Mouse (Mus musculus) c-Kit-negative CD71-positive TER-119-positive erythroid progenitor cells, embryonic 14.5 days (primary cell): ENCODE measurements around the gene Ankrd11.

ENCODE experiments used
- DNase-seq: peaks from one replicate; pipeline ENCODE4 v3.0.0-alpha.2; 2013; ENCODE audit warnings: low read depth, low spot score

The Ankrd11 gene

GRCm38 (mm10) chr8:122898018-122898417 is 144.1 kb downstream of the Ankrd11 start:
- no peak for DNase-seq

- DNase-seq, result no peak
Observed at GRCm38 (mm10) chr8:122897200-122897599, 144.9 kb downstream of the Ankrd11 start.

GRCm38 (mm10) chr8:122896317-122896716 is 145.8 kb downstream of the Ankrd11 start:
- no peak for DNase-seq

DNA sequence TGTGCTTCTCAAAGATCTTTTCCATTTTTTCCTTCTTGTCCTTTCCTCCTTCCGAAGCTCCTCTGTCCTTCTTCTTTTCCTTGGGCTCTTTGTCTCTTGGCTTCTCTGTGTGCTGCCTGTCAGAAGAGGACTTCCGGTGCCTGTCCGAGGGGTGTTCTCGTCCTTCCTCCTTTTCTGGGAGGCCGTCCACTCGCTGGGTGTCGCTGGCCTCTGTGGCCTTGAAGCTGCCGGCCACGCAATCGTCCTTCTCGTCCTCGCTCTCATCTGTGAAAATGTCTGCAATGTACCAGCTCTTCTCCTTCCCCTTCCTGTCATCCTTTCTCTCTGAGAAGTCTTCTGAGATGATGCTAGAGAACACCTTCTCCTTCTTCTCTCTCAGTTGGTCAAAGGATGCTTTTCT is 148.6 kb downstream of the Ankrd11 start:
- DNase-seq, result no peak

DNA sequence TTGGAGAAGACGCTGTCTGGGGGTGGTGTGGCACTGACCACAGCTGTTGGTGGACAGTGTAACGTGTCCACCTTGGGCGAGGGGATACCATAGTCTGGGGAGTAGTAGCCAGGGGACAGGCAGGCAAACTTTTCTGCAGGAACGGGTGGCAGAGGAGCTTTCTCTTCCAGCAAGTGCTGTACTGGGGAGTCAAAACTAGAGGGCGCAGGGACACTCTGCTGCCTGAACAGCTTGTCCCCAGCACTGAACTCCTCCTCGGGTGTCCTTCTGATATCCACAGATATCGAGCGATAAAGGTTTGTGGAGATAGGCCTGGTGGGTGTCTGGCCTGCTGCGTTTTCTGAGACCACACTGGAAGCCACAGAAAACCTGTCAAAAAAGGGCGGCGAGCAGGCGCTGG is 150.6 kb downstream of the Ankrd11 start:
- DNase-seq, result no peak

- no peak for DNase-seq
Observed at GRCm38 (mm10) chr8:122883671-122884070, 158.4 kb downstream of the Ankrd11 start.

DNA sequence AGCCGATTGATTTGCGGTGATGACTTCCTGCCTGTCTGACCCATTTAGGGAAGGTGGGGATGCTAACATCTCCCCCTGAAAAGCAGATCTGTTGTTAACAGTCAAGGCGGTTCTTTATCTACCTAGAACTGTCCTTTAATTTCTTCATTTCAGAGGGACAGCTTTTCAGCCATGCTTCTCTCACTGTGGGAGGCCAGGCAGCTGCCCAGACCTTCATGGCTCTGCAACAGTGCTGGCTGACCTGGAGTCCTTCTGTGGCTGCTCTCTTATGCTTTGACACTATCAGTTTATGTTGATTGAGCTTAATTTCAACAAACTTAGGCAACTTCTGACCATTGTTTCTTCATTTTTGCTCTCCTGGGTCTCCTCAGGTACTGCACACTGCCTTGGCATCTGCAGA is 161.8 kb downstream of the Ankrd11 start:
- DNase-seq, result no peak

DNA sequence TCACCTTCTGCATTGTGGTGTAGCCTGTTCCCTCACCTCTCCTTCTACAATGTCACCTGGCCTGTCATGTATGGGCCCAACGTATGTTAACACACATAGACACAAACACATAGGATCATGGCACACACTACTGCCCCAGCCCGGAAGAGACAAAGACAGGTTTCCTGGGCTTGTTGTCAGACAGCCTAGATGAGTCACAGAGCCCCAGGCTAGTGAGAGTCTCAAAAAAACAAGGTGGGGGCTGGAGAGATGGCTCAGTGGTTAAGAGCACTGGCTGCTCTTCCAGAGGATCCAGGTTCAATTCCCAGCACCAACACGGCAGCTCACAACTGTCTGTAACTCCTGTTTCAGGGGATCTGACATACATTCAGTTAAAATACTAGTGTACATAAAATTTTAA is 163.8 kb downstream of the Ankrd11 start:
- no peak for DNase-seq

DNA sequence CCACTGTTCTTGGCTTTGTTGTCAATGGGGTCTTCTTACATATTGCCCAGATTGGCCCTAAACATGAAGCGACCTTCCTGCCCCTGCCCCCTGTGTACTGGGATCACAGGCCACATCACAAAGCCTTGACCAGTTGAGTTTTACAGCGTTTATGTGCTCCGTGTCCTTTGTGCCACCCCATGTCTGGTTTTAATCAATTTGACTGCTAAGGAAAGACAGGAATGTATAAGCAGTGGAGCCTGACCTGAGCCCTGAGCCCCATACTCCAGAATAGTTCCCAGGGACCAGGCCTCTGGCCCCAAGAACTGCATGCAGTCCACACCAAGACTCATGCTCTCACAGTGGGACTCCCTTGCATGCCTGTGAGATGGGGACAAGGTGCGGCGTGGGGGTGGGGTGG is 166.9 kb downstream of the Ankrd11 start:
- DNase-seq, result no peak

DNA sequence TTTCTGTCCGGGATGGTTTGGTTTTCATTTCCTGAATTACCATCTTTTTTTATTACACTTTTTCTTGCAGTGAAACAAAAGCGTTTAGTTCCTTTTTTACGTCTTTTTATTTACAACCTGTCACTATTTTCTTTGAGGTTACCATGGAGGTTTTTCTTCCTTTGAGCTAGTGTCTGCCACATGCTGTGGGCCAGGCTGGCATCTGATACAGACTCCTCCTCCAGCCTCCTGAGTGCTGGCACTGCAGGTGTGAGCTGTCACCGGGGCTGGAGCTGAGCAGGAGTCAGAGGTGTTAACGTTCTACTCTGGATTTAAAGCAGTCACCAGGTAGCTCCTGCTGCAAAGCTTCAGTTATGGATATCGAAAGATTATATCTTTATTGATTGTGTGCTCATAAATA is 168.9 kb downstream of the Ankrd11 start:
- no peak for DNase-seq

- DNase-seq, result no peak
Observed at GRCm38 (mm10) chr8:122871663-122872062, 170.4 kb downstream of the Ankrd11 start.

DNA sequence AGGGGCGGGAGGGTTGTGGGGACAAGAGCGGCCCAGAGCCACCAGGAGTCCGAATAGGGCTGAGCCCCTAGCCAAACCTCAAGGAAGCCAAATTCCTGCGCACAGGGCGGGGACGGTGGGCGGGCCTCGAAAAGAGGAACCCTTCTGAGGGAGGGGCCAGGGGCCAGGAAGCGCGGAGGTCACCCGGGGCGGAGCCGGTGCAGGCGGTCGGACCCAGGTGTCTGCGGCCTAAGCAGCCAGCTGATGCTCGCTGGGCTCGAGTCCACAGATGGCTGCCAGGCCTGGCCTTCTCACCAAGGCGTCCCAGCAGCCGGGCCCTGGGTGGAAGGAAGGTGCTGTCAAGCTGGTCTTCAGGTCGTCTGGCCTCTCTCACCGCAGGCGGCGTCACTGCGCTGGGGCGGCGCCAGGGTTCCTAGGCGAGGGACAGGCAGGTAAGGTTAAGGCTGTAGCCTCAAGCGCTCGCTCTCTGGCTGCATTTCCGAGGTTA is 171.7 kb downstream of the Ankrd11 start:
- no peak for DNase-seq

DNA sequence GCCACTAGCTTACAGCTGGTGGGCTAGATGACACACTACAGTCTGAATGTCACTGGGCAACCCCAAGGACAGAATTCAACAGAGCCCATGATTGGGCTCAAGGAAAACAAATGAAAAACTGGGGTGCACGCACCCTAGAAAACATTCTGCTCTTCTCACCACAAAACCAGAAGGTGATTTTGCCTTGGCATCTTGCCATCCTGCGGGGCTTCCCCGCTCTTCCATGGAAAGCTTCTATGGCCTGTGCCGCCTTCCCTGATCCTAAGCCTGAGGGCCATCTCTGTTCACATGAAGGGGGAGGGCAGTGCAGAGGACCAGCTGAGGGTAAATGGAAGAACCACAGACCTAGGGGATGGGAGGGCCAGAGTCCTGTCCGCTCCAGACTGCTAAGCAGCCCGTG is 174.1 kb downstream of the Ankrd11 start:
- DNase-seq, result no peak

GRCm38 (mm10) chr8:122866231-122866630 is 175.8 kb downstream of the Ankrd11 start:
- no peak for DNase-seq

DNA sequence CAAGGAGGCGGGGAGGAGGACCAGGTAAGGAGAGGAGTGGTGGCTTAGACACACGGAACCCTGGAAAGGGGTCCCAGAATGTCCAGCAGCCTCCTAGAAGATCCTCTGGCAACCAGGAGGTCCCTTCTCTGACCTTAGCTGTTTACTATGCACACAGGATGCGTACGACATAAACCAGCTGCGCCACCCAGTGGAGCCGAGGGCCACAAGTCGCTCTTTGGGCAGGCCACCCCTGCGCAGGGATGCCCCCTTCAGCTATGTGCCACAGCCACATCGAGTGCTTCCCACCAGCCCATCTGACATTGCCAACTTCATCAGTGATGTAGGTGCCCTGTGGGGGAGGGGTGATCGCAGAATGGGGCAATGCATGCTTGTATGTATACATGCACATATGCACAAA is 176.6 kb downstream of the Ankrd11 start:
- no peak for DNase-seq

DNA sequence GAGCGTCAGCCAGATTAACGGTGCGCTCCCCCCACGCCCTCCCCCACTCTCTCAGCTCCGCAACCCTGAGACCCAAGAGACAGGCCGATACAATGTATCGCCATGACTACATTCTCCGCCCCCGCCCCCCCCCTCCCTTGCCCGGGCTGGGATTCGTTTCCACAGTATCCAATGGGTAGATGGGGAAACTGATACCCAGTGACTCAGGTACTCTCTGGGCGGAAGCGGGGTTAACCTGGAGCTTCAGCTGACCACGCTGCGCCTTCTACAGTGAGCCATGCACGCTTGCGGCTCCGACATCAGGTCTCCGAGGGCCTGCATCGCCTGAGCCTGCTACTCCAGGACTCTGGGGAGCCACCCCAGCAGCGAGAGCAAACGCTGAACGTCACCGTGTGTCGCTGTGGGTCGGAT is 177.4 kb downstream of the Ankrd11 start:
- no peak for DNase-seq

GRCm38 (mm10) chr8:122859843-122860242 is 182.2 kb downstream of the Ankrd11 start:
- no peak for DNase-seq

GRCm38 (mm10) chr8:122856288-122856687 is 185.8 kb downstream of the Ankrd11 start:
- DNase-seq, result no peak

DNA sequence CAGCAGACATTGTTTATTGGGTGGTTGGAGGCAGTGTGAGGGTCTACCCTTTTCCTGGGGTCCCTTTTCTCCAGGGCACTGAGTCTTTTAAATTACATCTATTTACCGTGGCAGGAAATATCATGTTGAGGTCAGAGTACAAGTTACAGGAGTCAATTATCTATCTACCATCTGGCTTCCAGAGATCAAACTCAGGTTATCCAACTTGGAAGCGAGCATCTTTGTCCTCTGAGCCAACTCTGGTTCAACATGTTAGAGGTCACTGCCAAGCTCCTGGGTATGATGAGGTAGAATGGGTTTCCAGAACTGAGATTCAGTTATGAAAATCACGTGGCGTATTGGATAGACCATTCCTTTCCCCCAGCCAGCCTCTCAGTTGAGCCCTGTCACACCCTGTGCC is 187.0 kb downstream of the Ankrd11 start:
- no peak for DNase-seq

DNA sequence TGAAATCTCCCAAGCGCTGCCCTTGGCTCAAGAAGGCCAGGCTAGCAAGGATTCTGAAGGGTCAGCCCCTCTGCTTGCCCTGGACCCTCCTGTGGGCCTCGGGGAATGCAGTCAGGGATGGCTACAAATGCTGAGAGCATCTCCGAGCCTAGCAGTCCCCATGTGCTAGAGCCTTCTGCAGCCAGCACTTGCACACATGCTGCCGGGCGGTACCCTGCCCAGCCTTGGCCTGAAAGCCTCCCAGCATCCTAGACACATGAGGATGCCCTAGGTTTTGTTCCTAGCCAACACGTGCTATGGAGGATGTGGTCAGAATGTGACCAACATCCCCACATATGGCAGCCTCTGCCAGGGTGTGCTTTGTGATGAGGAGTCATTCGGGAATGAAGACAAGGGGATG is 187.7 kb downstream of the Ankrd11 start:
- no peak for DNase-seq

DNA sequence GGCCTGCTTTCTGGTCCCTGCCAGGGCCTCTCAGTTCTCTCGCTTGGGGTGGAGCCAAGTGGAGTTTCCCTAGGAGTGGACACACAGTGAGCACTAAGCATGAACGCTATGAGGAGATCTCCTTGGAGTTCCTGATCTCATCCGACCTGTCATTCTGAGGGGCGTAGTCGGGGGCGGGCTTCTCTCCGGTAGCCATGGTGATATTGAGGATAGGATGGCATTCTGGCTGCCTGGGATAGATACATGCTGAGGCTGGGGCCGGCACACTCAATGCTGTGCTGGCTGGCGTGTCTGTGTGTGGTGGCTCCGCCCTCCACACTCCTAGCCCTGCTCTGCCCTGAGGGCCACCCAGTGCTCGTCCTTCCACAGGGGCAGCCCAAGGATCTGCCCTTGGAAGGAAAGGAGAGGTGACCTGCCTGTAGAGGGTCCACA is 188.7 kb downstream of the Ankrd11 start:
- DNase-seq, result no peak

DNA sequence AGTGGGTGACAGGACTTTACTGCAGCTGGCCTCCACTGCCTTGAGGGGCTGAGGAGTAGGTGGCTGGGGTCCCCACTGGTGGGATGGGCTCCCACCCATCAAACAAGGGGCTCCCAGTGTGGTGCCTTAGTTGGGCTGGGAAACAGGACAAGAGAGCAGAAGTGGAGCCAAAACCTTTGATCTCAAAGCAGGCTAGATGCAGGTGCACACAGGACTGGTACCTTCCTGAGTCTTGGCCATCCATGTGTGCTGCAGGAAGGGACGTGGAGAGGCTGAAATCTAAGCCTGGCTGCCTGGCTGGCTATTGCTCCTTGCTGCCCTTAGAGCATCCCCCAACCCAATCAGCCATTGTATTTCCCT is 189.6 kb downstream of the Ankrd11 start:
- no peak for DNase-seq

DNA sequence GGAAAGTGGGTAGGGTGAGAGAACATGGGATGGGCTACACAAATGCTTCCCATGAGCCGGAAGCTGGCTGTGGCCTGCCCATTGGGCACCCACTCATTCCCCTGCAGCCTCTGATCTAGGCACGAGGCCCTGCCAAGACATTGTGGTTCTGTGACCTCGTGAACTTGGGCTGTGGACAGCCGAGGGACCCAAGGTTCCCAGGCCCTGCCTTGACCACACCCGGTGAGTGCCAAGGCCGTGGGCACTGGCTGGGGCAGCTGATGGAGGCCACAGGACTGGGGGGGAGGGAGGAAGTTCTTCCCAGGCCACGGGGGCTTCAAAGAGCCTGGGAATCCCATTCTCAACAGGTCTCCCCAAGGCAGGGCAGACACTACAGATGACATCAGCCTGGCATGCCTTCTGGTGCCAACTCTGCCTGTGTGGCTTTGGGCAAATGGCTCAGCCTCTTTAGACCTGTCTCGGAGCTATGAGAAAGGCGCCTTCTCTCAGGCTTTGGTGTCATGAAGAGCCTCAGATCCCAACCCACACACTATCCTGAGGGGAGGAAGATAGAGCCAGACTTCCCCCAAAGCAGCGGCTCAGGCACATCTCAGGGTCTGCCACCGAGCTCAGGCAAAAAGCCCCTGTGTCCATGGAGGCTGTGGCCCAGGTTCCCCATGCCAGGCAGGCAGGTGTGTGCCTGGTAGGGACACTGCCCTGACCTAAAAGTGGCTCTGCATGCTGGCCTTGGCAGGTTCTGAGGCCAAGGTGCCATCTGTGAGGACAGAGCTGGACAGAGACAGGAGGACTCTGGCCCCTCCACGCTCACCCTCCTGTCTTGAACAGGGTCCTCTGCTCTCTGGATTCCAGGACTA is 190.2 kb downstream of the Ankrd11 start:
- DNase-seq, result no peak
